Mouse (Mus musculus) CH12.LX (cell line): ENCODE measurements at regions not wholly inside any gene's neighbourhood (a gene's known extent, or its start where the extent isn't known, plus 50 kb on each side); places are given as distances from the start of the nearest gene placed in this dataset.

Experiments
- DNase-seq: peaks from one replicate; pipeline ENCODE4 v3.0.0-alpha.2; 2013; ENCODE audit errors: extremely low read depth
- H3K27ac ChIP-seq: 2 replicates; pipeline ENCODE4 v1.5.1; 2012; ENCODE audit warnings: low read depth, mild to moderate bottlenecking, control low read depth, moderate library complexity; ENCODE audit not compliant: insufficient read depth
- H3K27me3 ChIP-seq: replicated peaks from 2 replicates; pipeline ENCODE3; 2012; ENCODE audit warnings: inconsistent platforms
- H3K36me3 ChIP-seq, 2 experiments: replicated peaks in 1 of 2; 2 replicates each; pipeline versions ENCODE3 to v1.6.1; 2012; ENCODE audit warnings: inconsistent platforms in 1 of 2, low read length in 1 of 2, mild to moderate bottlenecking in 1 of 2, mixed read lengths in 1 of 2, moderate library complexity in 1 of 2; ENCODE audit not compliant: control insufficient read depth in 1 of 2, insufficient read depth in 1 of 2
- H3K4me1 ChIP-seq, 2 experiments: 2 replicates each; pipeline ENCODE4 v1.6.1; 2012; ENCODE audit warnings: inconsistent platforms in 1 of 2, moderate library complexity in 1 of 2; ENCODE audit not compliant: insufficient read depth in 2 of 2, control insufficient read depth in 1 of 2
- H3K4me2 ChIP-seq: 2 replicates; pipeline ENCODE4 v1.6.1; 2012; ENCODE audit warnings: low read depth, mild to moderate bottlenecking, control low read depth; ENCODE audit not compliant: poor library complexity, insufficient read depth, severe bottlenecking
- H3K4me3 ChIP-seq, 3 experiments: fragments of 150-350 bp in 1 of 3; sonication (generic) in 1 of 3; replicated peaks in 1 of 3; 2 replicates each; pipeline versions ENCODE3 to v1.5.1; 2011 to 2012; ENCODE audit warnings: low read depth in 2 of 3, low read length in 2 of 3, mild to moderate bottlenecking in 2 of 3, moderate library complexity in 2 of 3, control low read depth in 1 of 3, improper control_type of control experiment in 1 of 3, inconsistent platforms in 1 of 3, mixed read lengths in 1 of 3; ENCODE audit not compliant: poor library complexity in 1 of 3
- H3K79me2 ChIP-seq: replicated peaks from 2 replicates; pipeline ENCODE4 v1.6.1; 2012; ENCODE audit warnings: mild to moderate bottlenecking, moderate library complexity; ENCODE audit not compliant: control insufficient read depth, poor library complexity, insufficient read depth, severe bottlenecking; ENCODE audit errors: extremely low read depth
- H3K9ac ChIP-seq: 2 replicates; pipeline ENCODE4 v1.6.1; 2012; ENCODE audit warnings: low read depth, mild to moderate bottlenecking, control low read depth, moderate library complexity; ENCODE audit not compliant: insufficient read depth
- H3K9me3 ChIP-seq: replicated peaks from 2 replicates; pipeline ENCODE3; 2012; ENCODE audit warnings: low read length, inconsistent platforms, mixed read lengths
- BHLHE40 ChIP-seq: IDR thresholded peaks from 2 replicates; pipeline ENCODE4 v1.6.1; 2011; ENCODE audit warnings: mild to moderate bottlenecking, low read depth, low read length, improper control_type of control experiment
- ELF1 ChIP-seq: IDR thresholded peaks from 2 replicates; pipeline ENCODE4 v1.6.1; 2014; ENCODE audit warnings: low read depth, mild to moderate bottlenecking, inconsistent platforms, low read length, improper control_type of control experiment
- ETS1 ChIP-seq: conservative IDR thresholded peaks from 2 replicates; pipeline ENCODE4 v1.6.1; 2012; ENCODE audit warnings: low read depth, mild to moderate bottlenecking, inconsistent platforms, low read length, improper control_type of control experiment, moderate library complexity
- HCFC1 ChIP-seq: IDR thresholded peaks from 2 replicates; pipeline ENCODE4 v1.6.1; 2012; ENCODE audit warnings: low read depth, mild to moderate bottlenecking, inconsistent platforms, low read length, improper control_type of control experiment
- IRF4 ChIP-seq: IDR thresholded peaks from 2 replicates; pipeline ENCODE4 v1.6.1; 2014; ENCODE audit warnings: low read depth, mild to moderate bottlenecking, inconsistent platforms, low read length, improper control_type of control experiment
- MAX ChIP-seq: IDR thresholded peaks from 2 replicates; pipeline ENCODE4 v1.6.1; 2011; ENCODE audit warnings: low read length, improper control_type of control experiment
- MXI1 ChIP-seq: IDR thresholded peaks from 2 replicates; pipeline ENCODE4 v1.6.1; 2011; ENCODE audit warnings: mild to moderate bottlenecking, low read depth, low read length, improper control_type of control experiment
- MYC ChIP-seq: IDR thresholded peaks from 2 replicates; pipeline ENCODE4 v1.6.1; 2011; ENCODE audit warnings: low read depth, mild to moderate bottlenecking, improper control_type of control experiment, low read length
- NRF1 ChIP-seq: IDR thresholded peaks from 2 replicates; pipeline ENCODE4 v1.6.1; 2014; ENCODE audit warnings: low read depth, mild to moderate bottlenecking, inconsistent platforms, low read length, improper control_type of control experiment, moderate library complexity
- PAX5 ChIP-seq: IDR thresholded peaks from 2 replicates; pipeline ENCODE4 v1.6.1; 2012; ENCODE audit warnings: low read length, inconsistent platforms, mixed read lengths
- RAD21 ChIP-seq: IDR thresholded peaks from 2 replicates; pipeline ENCODE4 v1.6.1; 2011; ENCODE audit warnings: low read depth, mild to moderate bottlenecking, low read length, improper control_type of control experiment, moderate library complexity
- RCOR1 ChIP-seq: conservative IDR thresholded peaks from 2 replicates; pipeline ENCODE4 v1.6.1; 2012; ENCODE audit warnings: low read depth, mild to moderate bottlenecking, inconsistent platforms, low read length, improper control_type of control experiment
- TBP ChIP-seq: conservative IDR thresholded peaks from 2 replicates; pipeline ENCODE4 v1.6.1; 2011; ENCODE audit warnings: low read depth, low read length, improper control_type of control experiment
- UBTF ChIP-seq: IDR thresholded peaks from 2 replicates; pipeline ENCODE4 v1.6.1; 2012; ENCODE audit warnings: low read depth, mild to moderate bottlenecking, inconsistent platforms, low read length, improper control_type of control experiment, moderate library complexity
- USF2 ChIP-seq: conservative IDR thresholded peaks from 2 replicates; pipeline ENCODE4 v1.6.1; 2011; ENCODE audit warnings: low read depth, low read length, improper control_type of control experiment
- ZMIZ1 ChIP-seq: IDR thresholded peaks from 2 replicates; pipeline ENCODE4 v1.6.1; 2012; ENCODE audit warnings: low read depth, mild to moderate bottlenecking, inconsistent platforms, low read length, improper control_type of control experiment
- dilution Hi-C: fragments of 300-500 bp; cut with MboI; formaldehyde crosslinking; loops from 2 replicates; pipeline ENCODE4 v1.14.3; 2020; ENCODE audit warnings: low sequenced_read_pairs; ENCODE audit not compliant: extremely low pct_unique_long_range_greater_than_20kb, extremely low pct_ligation_motif_present
- in situ Hi-C: fragments of 300-500 bp; cut with MboI; formaldehyde crosslinking; loops from 3 replicates; pipeline ENCODE4 v1.14.3; 2019; ENCODE audit warnings: low sequenced_read_pairs, low pct_ligation_motif_present, low pct_unique_long_range_greater_than_20kb, mixed read lengths

DNA sequence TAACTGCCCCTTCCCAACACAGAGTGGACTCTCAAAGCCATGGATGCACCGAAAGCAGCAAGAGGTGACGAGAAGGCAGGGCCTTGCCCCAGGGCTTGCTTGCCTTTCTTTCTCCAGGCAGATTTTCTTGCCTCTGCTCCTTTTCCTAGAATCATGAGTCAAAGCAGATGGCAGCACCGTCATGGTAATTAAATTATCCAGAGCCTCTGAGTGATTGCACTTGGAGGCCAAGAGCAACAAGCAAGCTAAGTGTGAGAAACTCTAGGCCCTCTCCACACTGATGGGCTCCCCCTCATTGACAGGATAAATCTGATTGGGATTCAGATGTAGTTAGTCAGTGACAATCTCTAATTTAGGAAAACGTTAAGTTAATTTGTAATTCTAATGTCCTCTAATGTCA is 427.5 kb downstream of the Glrx3 start:
- Histone ChIP-seq H3K9ac (no peak overlapping the region), H3K4me3 (no peak overlapping the region), H3K27ac (no peak overlapping the region), H3K27me3 (peaks cover 85% of the 10 kb centered on the region), H3K79me2 (no peaks in the 10 kb centered on the region), H3K9me3 (peaks cover 3% of the 10 kb centered on the region), H3K36me3 (no peaks in the 10 kb centered on the region), H3K4me1 (peaks cover 0 to 16% of the 10 kb centered on the region in 2 experiments; a peak in 2 of 4 replicates), H3K4me2 (no peak overlapping the region)
- in situ Hi-C loops: no loop called here
- DNase-seq: no peak
- dilution Hi-C loops: no loop called here
- TF ChIP-seq ELF1 (no peak), PAX5 (no peak), UBTF (no peak), RAD21 (no peak), USF2 (no peak)

- TF ChIP-seq MYC (no peak), MXI1 (no peak), MAX (no peak), RCOR1 (no peak), ELF1 (no peak), ZMIZ1 (no peak), BHLHE40 (no peak), NRF1 (no peak), TBP (no peak), ETS1 (no peak), HCFC1 (no peak), IRF4 (no peak)
- Histone ChIP-seq H3K4me2 (peak overlapping the region; percentile 46; the same call in 1 of the 2 replicates), H3K4me3 (no peak overlapping the region), H3K4me1 (peaks cover 0 to 16% of the 10 kb centered on the region in 2 experiments; a peak in 2 of 4 replicates), H3K27ac (no peak overlapping the region), H3K9ac (no peak overlapping the region), H3K27me3 (peaks cover 82% of the 10 kb centered on the region), H3K9me3 (peaks cover 3% of the 10 kb centered on the region), H3K36me3 (no peaks in the 10 kb centered on the region), H3K79me2 (no peaks in the 10 kb centered on the region)
- in situ Hi-C loops: no loop called here
- DNase-seq: no peak
- dilution Hi-C loops: no loop called here
Measured at GRCm38 (mm10) chr7:137865457-137865856, 428.0 kb downstream of the Glrx3 start.
